Mouse (Mus musculus): ENCODE measurements around the gene Stau1. TPM values are rescaled to one million over a fixed set of nuclear protein-coding genes. Genes with fewer than 3 reads are reported as not detected.
A peak's percentile ranks its signal among the peaks of the same experiment; 100 is the strongest.

Stau1 gene
- total and polyA plus RNA-seq, 2 experiments from 2014 or later = 23.9 to 42.5 TPM

DNA sequence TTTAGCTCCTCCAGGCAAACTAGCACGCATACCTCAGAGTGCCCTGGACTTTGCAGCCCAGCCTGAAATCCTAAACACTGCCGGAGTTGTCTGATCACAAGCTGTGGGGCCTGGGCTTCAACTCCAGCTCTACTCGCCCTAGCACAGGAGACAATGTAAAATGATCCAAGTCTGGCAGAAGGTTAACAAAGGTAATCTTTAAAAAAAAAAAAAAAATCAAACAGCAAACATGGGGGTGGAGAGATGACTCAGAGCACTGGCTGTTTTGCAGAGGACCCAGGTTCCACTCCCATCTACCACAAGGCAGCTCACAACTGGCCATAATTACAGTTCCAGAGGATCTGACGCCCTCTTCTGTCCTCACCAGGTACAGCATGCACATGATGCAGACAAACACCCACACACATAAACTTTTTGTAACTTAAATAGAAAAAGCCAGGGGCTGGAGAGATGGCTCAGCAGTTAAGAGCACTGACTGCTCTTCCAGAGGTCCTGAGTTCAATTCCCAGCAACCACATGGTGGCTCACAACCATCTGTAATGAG is 12.7 kb downstream of the Stau1 start:
- Histone ChIP-seq H3K9ac (replicated peaks; ENCODE audit: low read depth, low read length) (no peak overlapping the region), H3K4me1 (ENCODE audit: control insufficient read depth, insufficient read depth) (0 out of 2 replicates have a peak, but pooled peaks cover 3% of the 10 kb centered on the region), H3K27ac (ENCODE audit: low read depth) (no peak overlapping the region), H3K4me2 (ENCODE audit: low read depth, low read length) (no peak overlapping the region), H3K4me3 (ENCODE audit: low read depth, low read length) (no peak overlapping the region), H3K36me3 (replicated peaks; ENCODE audit: control insufficient read depth, insufficient read depth, low read length) (no peaks in the 10 kb centered on the region), H3K27me3 (ENCODE audit: control insufficient read depth, insufficient read depth, low read length) (no peaks in the 10 kb centered on the region), H3K9me3 (replicated peaks; ENCODE audit: control insufficient read depth, low read length) (no peaks in the 10 kb centered on the region)
- ATAC-seq (ENCODE audit: insufficient read depth, low read depth) (no peak), DNase-seq (ENCODE audit: low spot score) (no peak)
- WGBS = 72% methylated on average over 4 of the region's 4 CpGs
- TF ChIP-seq EP300 (IDR thresholded peaks at IDR 0.05; ENCODE audit: low read depth) (no peak), CTCF (IDR thresholded peaks at IDR 0.05; ENCODE audit: low read depth) (no peak)

DNA sequence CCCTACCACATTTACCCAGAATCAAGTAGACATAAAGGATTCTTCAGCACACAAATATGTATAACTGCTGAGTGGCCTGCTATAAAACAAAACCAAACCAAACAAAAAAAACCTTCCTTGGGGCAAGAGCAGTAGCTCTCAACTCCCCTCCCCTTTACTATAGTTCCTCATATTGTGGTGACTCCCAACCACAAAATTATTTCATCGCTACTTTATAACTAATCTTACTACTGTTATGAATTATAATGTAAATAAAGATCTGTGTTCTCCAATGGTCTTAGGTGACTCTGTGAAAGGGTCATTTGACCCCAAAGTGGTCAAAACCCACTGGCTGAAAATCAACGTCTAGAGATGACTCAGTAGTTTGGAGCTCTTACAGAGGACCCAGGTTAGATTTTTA is 15.9 kb downstream of the Stau1 start:
- DNase-seq (ENCODE audit: low spot score) = no peak
- H3K27me3 ChIP-seq (ENCODE audit: control insufficient read depth, insufficient read depth, low read length) = no peaks in the 10 kb centered on the region
- no peak overlapping the region for H3K4me2 ChIP-seq (ENCODE audit: low read depth, low read length)
- WGBS = 85% methylated on average over 2 of the region's 2 CpGs
- ATAC-seq (ENCODE audit: insufficient read depth, low read depth) = no peak
- no peak overlapping the region for H3K4me3 ChIP-seq (ENCODE audit: low read depth, low read length)
- peaks cover 16% of the 10 kb centered on the region for H3K4me1 ChIP-seq (ENCODE audit: control insufficient read depth, insufficient read depth)
- no peak overlapping the region for H3K9ac ChIP-seq (replicated peaks; ENCODE audit: low read depth, low read length)
- no peak overlapping the region for H3K27ac ChIP-seq (ENCODE audit: low read depth)
- H3K36me3 ChIP-seq (replicated peaks; ENCODE audit: control insufficient read depth, insufficient read depth, low read length) = no peaks in the 10 kb centered on the region
- H3K9me3 ChIP-seq (replicated peaks; ENCODE audit: control insufficient read depth, low read length) = no peaks in the 10 kb centered on the region
- TF ChIP-seq EP300 (IDR thresholded peaks at IDR 0.05; ENCODE audit: low read depth) = no peak
- TF ChIP-seq CTCF (IDR thresholded peaks at IDR 0.05; ENCODE audit: low read depth) = no peak

DNA sequence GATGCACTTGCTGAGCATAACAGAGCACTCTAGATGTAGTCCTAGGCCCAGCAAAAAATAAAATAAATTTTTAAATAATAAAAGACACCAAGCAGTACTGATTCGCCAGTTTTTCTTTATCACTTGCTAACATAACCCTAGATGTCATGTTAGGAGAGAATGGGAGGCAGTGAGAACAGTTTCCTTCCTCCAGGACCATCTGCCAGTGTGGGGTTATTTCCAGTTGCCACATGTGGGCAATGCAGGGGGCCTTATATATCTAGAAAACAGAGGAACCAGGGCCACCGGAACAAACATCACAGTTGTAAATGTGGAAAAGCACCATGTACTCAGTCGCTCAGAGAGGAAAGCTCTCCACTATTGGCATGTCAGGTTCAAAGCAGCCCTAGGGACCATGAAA is 18.6 kb downstream of the Stau1 start:
- Histone ChIP-seq H3K27ac (ENCODE audit: low read depth) (0 out of 2 replicates have a peak overlapping the region, but pooled peaks have one; percentile 15), H3K36me3 (replicated peaks; ENCODE audit: control insufficient read depth, insufficient read depth, low read length) (no peaks in the 10 kb centered on the region), H3K4me2 (ENCODE audit: low read depth, low read length) (no peak overlapping the region), H3K9me3 (replicated peaks; ENCODE audit: control insufficient read depth, low read length) (no peaks in the 10 kb centered on the region), H3K4me1 (ENCODE audit: control insufficient read depth, insufficient read depth) (peaks cover 26% of the 10 kb centered on the region), H3K27me3 (ENCODE audit: control insufficient read depth, insufficient read depth, low read length) (no peaks in the 10 kb centered on the region), H3K4me3 (ENCODE audit: low read depth, low read length) (no peak overlapping the region), H3K9ac (replicated peaks; ENCODE audit: low read depth, low read length) (no peak overlapping the region)
- ATAC-seq (ENCODE audit: insufficient read depth, low read depth) = no peak
- WGBS = 47% methylated on average over 3 of the region's 3 CpGs
- TF ChIP-seq EP300 (IDR thresholded peaks at IDR 0.05; ENCODE audit: low read depth) (no peak), CTCF (IDR thresholded peaks at IDR 0.05; ENCODE audit: low read depth) (no peak)
- no peak for DNase-seq (ENCODE audit: low spot score)

DNA sequence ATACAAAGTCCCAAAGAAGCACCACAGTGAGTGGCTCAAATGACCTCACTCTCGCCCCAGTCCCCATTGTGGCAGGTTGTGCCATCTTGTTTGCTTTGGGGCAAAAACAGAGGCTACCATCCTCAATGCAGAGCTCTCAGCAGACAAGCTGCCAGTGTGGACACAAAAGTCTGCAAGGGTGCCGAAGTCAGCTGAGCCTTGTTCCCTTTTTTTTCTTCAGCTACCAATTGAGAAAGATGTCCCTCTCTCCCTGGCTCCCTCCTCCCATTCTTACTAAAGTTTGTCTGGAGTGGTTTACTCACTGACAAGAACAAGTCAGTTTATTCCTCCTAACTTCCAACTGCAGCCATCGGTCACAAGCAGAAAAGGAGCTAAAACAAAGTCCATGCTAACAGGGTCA is 19.7 kb downstream of the Stau1 start:
- TF ChIP-seq CTCF (IDR thresholded peaks at IDR 0.05; ENCODE audit: low read depth) (no peak), EP300 (IDR thresholded peaks at IDR 0.05; ENCODE audit: low read depth) (no peak)
- no peak for ATAC-seq (ENCODE audit: insufficient read depth, low read depth)
- DNase-seq (ENCODE audit: low spot score) = no peak
- Histone ChIP-seq H3K4me2 (ENCODE audit: low read depth, low read length) (no peak overlapping the region), H3K27me3 (ENCODE audit: control insufficient read depth, insufficient read depth, low read length) (no peaks in the 10 kb centered on the region), H3K36me3 (replicated peaks; ENCODE audit: control insufficient read depth, insufficient read depth, low read length) (no peaks in the 10 kb centered on the region), H3K9ac (replicated peaks; ENCODE audit: low read depth, low read length) (0 out of 2 replicates have a peak overlapping the region, but pooled peaks have one; percentile 9), H3K27ac (ENCODE audit: low read depth) (no peak overlapping the region), H3K9me3 (replicated peaks; ENCODE audit: control insufficient read depth, low read length) (no peaks in the 10 kb centered on the region), H3K4me1 (ENCODE audit: control insufficient read depth, insufficient read depth) (peaks cover 26% of the 10 kb centered on the region), H3K4me3 (ENCODE audit: low read depth, low read length) (no peak overlapping the region)
- WGBS = 52% methylated on average over 3 of the region's 3 CpGs

DNA sequence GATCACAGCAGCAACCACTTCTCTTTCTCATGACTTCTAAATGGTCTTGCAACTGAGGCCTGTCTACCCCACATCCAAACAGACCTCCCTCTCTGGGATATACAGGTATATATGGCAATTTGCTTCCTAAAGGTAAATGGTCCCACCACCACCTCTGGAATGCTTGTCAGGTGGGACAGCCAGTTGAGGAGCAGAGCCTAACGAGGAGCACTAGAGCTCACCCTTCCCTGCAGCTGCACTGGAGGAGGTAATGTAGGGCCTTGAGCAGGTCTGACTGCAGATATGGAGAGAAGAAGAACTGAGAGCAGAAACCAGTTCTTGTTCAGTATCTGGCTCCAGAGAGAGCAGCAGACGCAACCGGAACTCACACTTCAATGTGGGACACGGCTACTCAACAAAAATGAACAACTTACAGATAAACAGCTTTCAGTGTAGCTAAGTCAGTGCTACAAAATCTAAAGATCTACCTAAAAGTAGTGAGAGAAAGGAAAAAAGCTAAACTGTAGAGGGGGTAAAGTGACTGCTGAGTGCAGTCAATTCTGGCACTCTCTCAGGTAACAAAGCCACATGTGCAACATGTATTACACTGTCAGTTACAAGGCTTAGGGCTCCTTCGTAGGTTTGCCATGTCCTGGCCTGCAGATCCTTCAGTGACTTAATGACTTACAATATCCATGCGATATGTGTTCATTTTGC is 21.8 kb downstream of the Stau1 start:
- no peak overlapping the region for H3K4me2 ChIP-seq (ENCODE audit: low read depth, low read length)
- no peak overlapping the region for H3K4me3 ChIP-seq (ENCODE audit: low read depth, low read length)
- TF ChIP-seq EP300 (IDR thresholded peaks at IDR 0.05; ENCODE audit: low read depth) (no peak), CTCF (IDR thresholded peaks at IDR 0.05; ENCODE audit: low read depth) (no peak)
- H3K27me3 ChIP-seq (ENCODE audit: control insufficient read depth, insufficient read depth, low read length) = no peaks in the 10 kb centered on the region
- no peak for DNase-seq (ENCODE audit: low spot score)
- no peaks in the 10 kb centered on the region for H3K36me3 ChIP-seq (replicated peaks; ENCODE audit: control insufficient read depth, insufficient read depth, low read length)
- no peak for ATAC-seq (ENCODE audit: insufficient read depth, low read depth)
- peaks cover 23% of the 10 kb centered on the region for H3K4me1 ChIP-seq (ENCODE audit: control insufficient read depth, insufficient read depth)
- no peak overlapping the region for H3K9ac ChIP-seq (replicated peaks; ENCODE audit: low read depth, low read length)
- WGBS = 74% methylated on average over 6 of the region's 6 CpGs
- 0 out of 2 replicates have a peak overlapping the region, but pooled peaks have one; percentile 55 for H3K27ac ChIP-seq (ENCODE audit: low read depth)
- no peaks in the 10 kb centered on the region for H3K9me3 ChIP-seq (replicated peaks; ENCODE audit: control insufficient read depth, low read length)
